Mouse (Mus musculus) embryonic facial prominence, embryonic 13.5 days (tissue): ENCODE results near the gene Cenpp. TPM values are rescaled to one million over a fixed set of nuclear protein-coding genes. Genes with fewer than 3 reads are reported as not detected.

ENCODE experiments used
- ATAC-seq: fragments of 200-750 bp; cut with Nextera tagmentation; 2 replicates; pipeline ENCODE4 v1.8.0; 2017; ENCODE audit warnings: low read depth; ENCODE audit not compliant: insufficient number of reproducible peaks, insufficient read depth, low FRiP score, low TSS enrichment
- H3K27ac ChIP-seq: fragments of 300-500 bp; sonication (generic); 2 replicates; pipeline ENCODE4 v1.5.1; 2015; ENCODE audit warnings: moderate library complexity, mild to moderate bottlenecking, inconsistent platforms
- H3K27me3 ChIP-seq: fragments of 300-500 bp; sonication (generic); 2 replicates; pipeline ENCODE4 v1.6.1; 2015; ENCODE audit warnings: mild to moderate bottlenecking, inconsistent platforms
- H3K36me3 ChIP-seq: fragments of 300-500 bp; sonication (generic); 2 replicates; pipeline ENCODE4 v1.6.1; 2015; ENCODE audit warnings: mild to moderate bottlenecking, inconsistent platforms
- H3K4me1 ChIP-seq: fragments of 300-500 bp; sonication (generic); 2 replicates; pipeline ENCODE4 v1.6.1; 2015; ENCODE audit warnings: inconsistent platforms
- H3K4me2 ChIP-seq: fragments of 300-500 bp; sonication (generic); 2 replicates; pipeline ENCODE4 v1.6.1; 2015; ENCODE audit warnings: moderate library complexity, mild to moderate bottlenecking, inconsistent platforms
- H3K4me3 ChIP-seq: fragments of 300-500 bp; sonication (generic); 2 replicates; pipeline ENCODE4 v1.5.1; 2015; ENCODE audit warnings: mild to moderate bottlenecking, inconsistent platforms
- H3K9ac ChIP-seq: fragments of 300-500 bp; sonication (generic); 2 replicates; pipeline ENCODE4 v1.6.1; 2015; ENCODE audit warnings: mild to moderate bottlenecking, inconsistent platforms
- H3K9me3 ChIP-seq: fragments of 300-500 bp; sonication (generic); 2 replicates; pipeline ENCODE4 v1.6.1; 2016; ENCODE audit warnings: inconsistent platforms
- WGBS: fragments of 180-500 bp; shearing (Covaris S2); methylation state at CpG from one replicate; pipeline ENCODE4 v1.1.7; 2015; ENCODE audit warnings: mixed read lengths; 5-methylcytosine and 5-hydroxymethylcytosine counted together
- polyA plus RNA-seq: library from polyadenylated mRNA; unstranded; fragments of >200 nt; fragmentation: Nextera tagmentation; extraction: Ambion mirVana; gene quantifications from 2 replicates; pipeline ENCODE4 v1.2.1, GENCODE M21; 2015

Cenpp gene
- polyA plus RNA-seq, 1 experiment from 2014 or later, result 29.4 TPM

DNA sequence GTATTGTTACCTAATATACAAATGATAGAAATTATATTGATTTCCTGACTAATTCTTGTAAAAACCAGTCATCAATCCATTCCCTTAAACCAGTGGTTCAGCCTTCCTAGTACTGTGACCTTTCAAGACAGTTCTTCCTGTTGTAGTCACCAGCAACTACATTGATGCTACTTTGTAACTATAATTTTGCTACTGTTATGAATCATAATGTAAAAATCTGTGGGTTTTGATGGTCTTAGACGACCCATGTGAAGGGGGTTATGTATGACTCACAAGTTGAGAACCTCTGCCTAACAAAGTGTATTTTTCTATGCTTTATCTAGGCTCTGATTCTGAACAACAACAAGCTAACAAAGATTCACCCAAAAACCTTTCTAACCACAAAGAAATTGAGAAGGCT lies 95.7 kb downstream of the Cenpp start:
- H3K4me2 ChIP-seq, result no peak overlapping the region
- no peak for ATAC-seq
- no peaks in the 10 kb centered on the region for H3K27me3 ChIP-seq
- H3K27ac ChIP-seq, result no peak overlapping the region
- no peak overlapping the region for H3K9ac ChIP-seq
- no peaks in the 10 kb centered on the region for H3K36me3 ChIP-seq
- WGBS, result 62% methylated on average over 1 of the region's 1 CpGs
- no peak overlapping the region for H3K4me3 ChIP-seq
- H3K9me3 ChIP-seq, result no peaks in the 10 kb centered on the region
- H3K4me1 ChIP-seq, result no peaks in the 10 kb centered on the region

DNA sequence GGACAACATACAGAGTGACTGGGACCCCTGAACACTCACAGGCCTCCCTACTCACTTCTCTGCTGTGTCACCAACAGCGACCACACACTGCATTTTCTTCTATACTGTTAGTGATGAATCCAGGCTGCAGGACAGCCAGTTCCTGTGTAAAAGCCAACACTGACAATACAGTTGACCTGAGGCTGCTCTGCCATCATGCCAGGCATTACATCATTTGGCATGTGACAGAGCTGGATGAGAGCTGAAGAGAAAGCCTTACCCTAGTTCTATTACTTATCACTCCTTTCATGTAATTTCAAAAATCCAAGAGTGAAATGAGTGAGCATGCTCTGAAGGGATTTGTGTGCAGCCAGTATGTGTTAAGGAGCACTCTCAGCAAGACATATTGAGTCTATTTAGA lies 96.4 kb downstream of the Cenpp start:
- 80% methylated on average over 1 of the region's 1 CpGs for WGBS
- H3K27me3 ChIP-seq, result no peaks in the 10 kb centered on the region

DNA sequence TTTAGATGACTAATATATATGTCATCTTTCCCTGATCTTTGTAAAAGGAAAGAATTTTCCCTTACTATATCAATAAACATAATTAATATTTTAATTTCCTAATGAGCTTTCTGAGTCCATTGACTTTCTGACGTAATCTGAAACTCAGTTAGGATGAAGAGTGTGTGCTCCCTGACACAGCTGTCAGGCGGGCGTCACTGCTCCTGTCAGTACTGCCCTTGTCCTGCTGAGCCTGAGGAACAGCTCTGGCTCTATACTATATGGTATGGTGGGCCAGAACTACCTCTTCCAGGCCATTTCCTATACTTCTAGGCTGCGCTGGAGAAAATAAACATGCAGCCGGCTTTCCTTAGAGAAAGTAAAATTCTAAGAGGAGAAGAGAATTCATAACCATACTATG lies 98.1 kb downstream of the Cenpp start:
- no peaks in the 10 kb centered on the region for H3K36me3 ChIP-seq
- no peak overlapping the region for H3K9ac ChIP-seq
- no peak for ATAC-seq
- H3K4me3 ChIP-seq, result no peak overlapping the region
- H3K9me3 ChIP-seq, result no peaks in the 10 kb centered on the region
- H3K27me3 ChIP-seq, result no peaks in the 10 kb centered on the region
- H3K27ac ChIP-seq, result no peak overlapping the region
- H3K4me2 ChIP-seq, result no peak overlapping the region
- no peaks in the 10 kb centered on the region for H3K4me1 ChIP-seq
- 78% methylated on average over 5 of the region's 5 CpGs for WGBS

More for the DNA sequence above, 96.4 kb downstream of the Cenpp start:
- Histone ChIP-seq H3K36me3 (no peaks in the 10 kb centered on the region), H3K9ac (no peak overlapping the region), H3K9me3 (no peaks in the 10 kb centered on the region), H3K4me3 (no peak overlapping the region), H3K27ac (no peak overlapping the region), H3K4me2 (no peak overlapping the region), H3K4me1 (no peaks in the 10 kb centered on the region)
- no peak for ATAC-seq

DNA sequence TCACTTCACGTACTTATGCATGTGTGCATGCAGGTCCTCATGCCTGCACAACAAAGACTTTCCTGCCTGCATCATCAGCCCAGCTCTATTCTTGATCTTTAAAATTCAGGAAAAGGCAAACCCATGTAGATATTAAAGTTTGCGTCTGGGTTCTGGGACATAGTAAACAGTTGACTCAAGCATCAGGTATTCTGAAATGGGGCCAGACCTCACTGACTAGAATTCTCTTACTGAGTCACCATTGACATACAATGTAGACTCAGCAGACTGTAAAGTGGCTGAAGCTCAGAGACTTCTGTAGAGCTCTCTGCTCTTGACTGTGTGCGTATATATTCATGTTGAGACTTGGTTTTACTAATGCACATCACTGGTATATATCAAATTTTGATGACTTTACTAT lies 103.0 kb downstream of the Cenpp start:
- no peaks in the 10 kb centered on the region for H3K36me3 ChIP-seq
- 92% methylated on average over 3 of the region's 3 CpGs for WGBS
- H3K4me3 ChIP-seq, result no peak overlapping the region
- H3K27ac ChIP-seq, result no peak overlapping the region
- H3K9ac ChIP-seq, result no peak overlapping the region
- H3K4me1 ChIP-seq, result peaks cover 19% of the 10 kb centered on the region; the same call in 1 of the 2 replicates
- H3K9me3 ChIP-seq, result no peaks in the 10 kb centered on the region
- no peak for ATAC-seq
- H3K27me3 ChIP-seq, result no peaks in the 10 kb centered on the region
- no peak overlapping the region for H3K4me2 ChIP-seq

DNA sequence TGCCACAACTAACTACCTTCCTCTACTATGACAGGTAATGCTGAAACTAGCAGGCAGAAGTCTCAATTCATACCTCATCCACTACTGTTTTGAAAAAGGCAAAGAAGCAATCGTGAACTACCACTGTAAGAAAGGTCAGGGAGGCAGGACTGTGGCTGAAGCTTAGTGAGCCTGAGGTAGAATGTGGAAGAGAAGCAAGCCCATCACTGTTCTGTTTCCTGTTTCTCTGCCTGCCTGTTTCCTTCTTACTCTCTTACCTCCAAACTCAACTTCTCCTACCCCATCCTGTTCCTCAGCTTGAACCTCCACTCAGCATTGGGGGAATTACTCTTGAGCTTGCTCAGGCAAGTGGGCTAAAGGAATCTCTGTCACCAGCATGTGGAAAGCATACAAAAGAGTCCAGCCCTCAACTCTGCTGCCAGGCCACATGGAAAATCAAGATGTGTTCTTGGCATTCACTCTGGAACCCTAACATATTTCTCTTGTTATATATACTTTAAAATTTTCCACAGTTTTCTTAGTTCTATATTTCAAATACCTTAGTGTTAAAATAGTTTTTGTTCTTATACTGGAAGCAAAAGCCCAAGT lies 104.9 kb downstream of the Cenpp start:
- ATAC-seq, result no peak
- Histone ChIP-seq H3K4me1 (peaks cover 26% of the 10 kb centered on the region; the same call in 1 of the 2 replicates), H3K27ac (peak overlapping the region; percentile 81)

DNA sequence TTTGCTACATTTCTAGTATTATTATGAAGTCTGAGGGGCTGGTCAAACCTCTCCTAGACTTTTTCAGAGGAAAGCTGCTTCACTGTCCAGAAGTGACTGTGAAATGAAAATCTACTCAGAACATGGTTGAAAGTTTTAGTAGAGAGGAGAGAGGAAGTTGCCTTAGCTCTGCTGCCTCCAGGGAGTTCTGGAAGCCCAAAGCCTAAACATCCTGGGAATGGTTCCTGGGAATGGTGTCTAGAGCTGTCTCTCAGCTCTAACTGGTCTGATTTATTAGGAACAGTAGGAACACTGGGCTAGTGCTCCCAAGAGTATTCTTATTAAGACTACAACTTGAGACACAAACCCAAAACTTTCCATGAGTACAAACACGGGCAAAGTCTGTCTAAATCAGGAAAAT lies 106.1 kb downstream of the Cenpp start:
- H3K36me3 ChIP-seq, result no peaks in the 10 kb centered on the region
- H3K4me2 ChIP-seq, result peak overlapping the region; percentile 43
- 49% methylated on average over 1 of the region's 1 CpGs for WGBS
- no peaks in the 10 kb centered on the region for H3K9me3 ChIP-seq
- ATAC-seq, result no peak
- H3K9ac ChIP-seq, result no peak overlapping the region
- H3K27ac ChIP-seq, result peak overlapping the region; percentile 82
- peak overlapping the region; percentile 17 for H3K4me3 ChIP-seq
- H3K4me1 ChIP-seq, result peaks cover 26% of the 10 kb centered on the region; the same call in 1 of the 2 replicates
- no peaks in the 10 kb centered on the region for H3K27me3 ChIP-seq

More for the DNA sequence above, 104.9 kb downstream of the Cenpp start:
- Histone ChIP-seq H3K9ac (no peak overlapping the region), H3K9me3 (no peaks in the 10 kb centered on the region), H3K4me2 (peak overlapping the region; percentile 43), H3K4me3 (no peak overlapping the region), H3K27me3 (no peaks in the 10 kb centered on the region), H3K36me3 (no peaks in the 10 kb centered on the region)
- 77% methylated on average over 1 of the region's 1 CpGs for WGBS

DNA sequence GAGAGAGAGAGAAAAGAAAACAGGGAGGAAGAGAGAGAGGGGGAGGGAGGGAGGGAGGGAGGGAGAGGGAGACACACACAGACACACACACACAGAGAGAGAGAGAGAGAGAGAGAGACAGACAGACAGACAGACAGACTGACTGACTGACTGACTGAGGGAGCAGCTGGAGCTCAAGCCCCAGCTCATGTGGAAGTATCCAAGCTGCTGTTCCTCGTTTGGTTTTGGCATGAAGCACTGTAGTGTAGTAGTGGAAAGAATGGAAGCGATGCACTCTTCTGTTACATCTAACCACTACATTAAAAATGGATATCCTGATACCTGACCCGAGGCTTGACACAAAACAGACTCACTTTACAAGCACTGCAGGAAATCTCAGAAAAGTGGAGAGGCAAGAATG lies 106.9 kb downstream of the Cenpp start:
- Histone ChIP-seq H3K4me1 (peaks cover 26% of the 10 kb centered on the region; the same call in 1 of the 2 replicates), H3K4me2 (peak overlapping the region; percentile 43), H3K9me3 (no peaks in the 10 kb centered on the region), H3K27me3 (no peaks in the 10 kb centered on the region), H3K9ac (0 out of 2 replicates have a peak overlapping the region, but pooled peaks have one; percentile 27), H3K4me3 (peak overlapping the region; percentile 17), H3K36me3 (no peaks in the 10 kb centered on the region), H3K27ac (peak overlapping the region; percentile 82)
- peak; percentile 72 for ATAC-seq
- WGBS, result 19% methylated on average over 3 of the region's 3 CpGs

DNA sequence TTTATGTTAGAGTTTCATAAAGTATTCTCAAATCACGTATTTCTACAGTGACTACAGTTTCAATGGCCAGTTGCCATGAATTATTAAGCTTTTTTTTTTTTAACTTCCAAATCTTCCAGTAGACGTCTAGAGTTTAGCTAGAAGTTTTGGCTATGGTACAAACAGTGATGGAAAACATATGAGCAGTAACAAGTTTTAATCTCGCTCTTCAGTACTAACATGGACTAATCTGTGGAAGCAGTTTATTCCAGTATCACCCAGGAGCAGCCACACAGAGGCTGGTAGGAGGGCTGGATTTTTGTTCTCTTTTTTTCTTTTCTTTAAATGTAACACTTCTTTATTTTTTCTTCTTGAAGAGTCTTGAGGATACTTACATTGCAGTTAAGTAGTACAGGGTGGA lies 108.3 kb downstream of the Cenpp start, which contains the start of gene Aspn:
Gene Aspn (plus strand): TSS at position 165 of the 400 bp plus-strand sequence.
- H3K4me2 ChIP-seq, result peak within 1 kb of the TSS; percentile 43
- peak within 1 kb of the TSS; percentile 82 for H3K27ac ChIP-seq
- peak within 1 kb of the TSS; percentile 17 for H3K4me3 ChIP-seq
- no peaks in the 10 kb centered on the region for H3K27me3 ChIP-seq
- 32% methylated on average over 3 of the region's 3 CpGs for WGBS
- ATAC-seq, result no peak
- peaks cover 26% of the 10 kb centered on the region; the same call in 1 of the 2 replicates for H3K4me1 ChIP-seq
- no peaks in the 10 kb centered on the region for H3K9me3 ChIP-seq
- no peaks in the 10 kb centered on the region for H3K36me3 ChIP-seq
- H3K9ac ChIP-seq, result no peak within 1 kb of the TSS

DNA sequence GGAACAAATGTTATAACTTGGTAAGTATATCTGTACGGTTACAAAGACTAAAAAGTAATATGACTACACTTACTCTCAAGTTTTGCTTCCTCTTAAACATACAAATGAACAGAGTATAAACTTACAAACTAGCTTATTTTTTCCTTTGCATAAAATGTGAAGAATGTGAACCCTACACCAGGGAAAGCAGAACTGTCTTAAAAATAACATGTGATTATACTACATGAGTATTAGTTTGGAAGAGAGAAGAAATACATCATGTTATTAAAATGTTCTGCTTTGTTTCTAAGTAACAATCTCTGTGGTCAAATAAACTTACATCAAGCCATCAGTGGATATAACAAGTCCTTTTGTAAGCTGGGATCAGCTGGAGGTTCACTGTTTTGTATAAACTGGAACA lies 113.9 kb downstream of the Cenpp start:
- Histone ChIP-seq H3K4me2 (no peak overlapping the region), H3K36me3 (no peaks in the 10 kb centered on the region), H3K4me3 (no peak overlapping the region), H3K4me1 (peaks cover 8% of the 10 kb centered on the region), H3K27me3 (no peaks in the 10 kb centered on the region), H3K9me3 (no peaks in the 10 kb centered on the region), H3K9ac (no peak overlapping the region), H3K27ac (peak overlapping the region; percentile 51; the same call in 1 of the 2 replicates)
- 50% methylated on average over 1 of the region's 1 CpGs for WGBS
- ATAC-seq, result no peak

DNA sequence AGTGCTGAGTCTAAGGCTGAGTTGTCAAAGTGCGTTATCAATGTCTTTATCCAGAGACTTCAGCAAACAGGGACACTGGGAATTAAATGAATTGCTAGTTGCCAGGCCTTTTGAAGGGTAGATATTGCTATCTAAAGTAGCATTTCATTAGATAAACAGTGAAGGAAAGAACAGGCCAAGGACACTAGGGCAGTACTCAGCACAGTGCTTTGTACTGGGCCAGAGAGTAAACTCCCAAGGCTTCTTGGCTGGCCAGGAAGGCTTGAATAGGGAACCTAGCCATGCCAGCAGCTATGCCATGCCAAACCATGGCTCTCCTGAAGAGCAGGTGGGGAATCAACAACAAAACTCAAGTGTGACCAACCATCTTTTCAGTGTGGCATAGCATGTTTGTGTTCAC lies 115.6 kb downstream of the Cenpp start:
- whole genome bisulfite sequencing, result 95% methylated on average over 1 of the region's 1 CpGs
- Histone ChIP-seq H3K9ac (no peak overlapping the region), H3K9me3 (no peaks in the 10 kb centered on the region), H3K4me2 (no peak overlapping the region), H3K36me3 (no peaks in the 10 kb centered on the region), H3K27me3 (no peaks in the 10 kb centered on the region), H3K4me1 (peaks cover 4% of the 10 kb centered on the region; the same call in 1 of the 2 replicates), H3K27ac (no peak overlapping the region), H3K4me3 (no peak overlapping the region)
- ATAC-seq, result no peak

DNA sequence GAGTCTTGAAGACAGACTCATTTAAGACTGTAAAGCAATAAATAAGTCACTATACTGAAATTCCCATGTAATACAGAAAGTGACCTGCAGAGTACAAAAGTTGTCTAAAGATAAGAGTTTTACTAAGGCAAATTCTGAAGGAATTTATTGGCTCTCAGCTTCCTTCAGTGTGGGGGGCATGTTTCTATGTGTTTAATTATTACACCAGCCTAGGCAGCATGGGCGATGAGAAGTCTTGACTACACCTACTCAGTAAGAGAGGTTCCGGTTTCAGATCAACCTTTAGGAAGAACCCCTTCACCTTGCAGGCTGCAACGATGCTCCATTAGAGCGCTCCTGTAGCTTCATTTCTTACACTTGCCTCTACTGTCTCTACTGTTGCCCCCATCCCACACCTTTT lies 121.9 kb downstream of the Cenpp start:
- ATAC-seq, result no peak
- Histone ChIP-seq H3K9me3 (no peaks in the 10 kb centered on the region), H3K36me3 (no peaks in the 10 kb centered on the region), H3K4me1 (no peaks in the 10 kb centered on the region), H3K27ac (no peak overlapping the region), H3K4me3 (no peak overlapping the region), H3K9ac (no peak overlapping the region), H3K27me3 (no peaks in the 10 kb centered on the region), H3K4me2 (no peak overlapping the region)
- WGBS, result 94% methylated on average over 4 of the region's 4 CpGs

DNA sequence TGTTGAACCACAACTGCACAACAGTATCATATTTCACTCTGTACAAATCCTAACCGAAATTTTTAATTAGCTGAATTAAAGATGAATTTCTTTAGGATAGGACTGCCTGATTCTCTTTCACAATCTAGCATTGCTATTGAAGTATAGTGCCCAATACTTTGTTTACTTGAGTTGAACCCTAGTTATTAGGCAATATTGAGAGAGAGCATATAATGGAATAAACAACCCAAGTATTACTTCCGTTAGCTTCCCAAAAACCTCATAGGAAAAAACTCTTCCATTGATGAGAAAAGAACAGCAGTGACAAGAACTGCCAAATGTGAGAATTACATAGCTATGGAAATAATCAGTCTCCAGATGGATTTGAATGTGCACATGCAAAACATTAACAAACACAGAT lies 126.3 kb downstream of the Cenpp start:
- Histone ChIP-seq H3K27me3 (no peaks in the 10 kb centered on the region), H3K4me1 (no peaks in the 10 kb centered on the region)
- no peak for ATAC-seq

More for the DNA sequence above, 126.3 kb downstream of the Cenpp start:
- no peaks in the 10 kb centered on the region for H3K9me3 ChIP-seq
- no peaks in the 10 kb centered on the region for H3K36me3 ChIP-seq
- H3K4me2 ChIP-seq, result no peak overlapping the region
- WGBS, result 55% methylated on average over 2 of the region's 2 CpGs
- no peak overlapping the region for H3K27ac ChIP-seq
- no peak overlapping the region for H3K9ac ChIP-seq
- no peak overlapping the region for H3K4me3 ChIP-seq
